Mouse (Mus musculus) frontal cortex, adult 2 months (tissue): ENCODE results near the gene Ythdc1. TPM values are rescaled to one million over a fixed set of nuclear protein-coding genes. Genes with fewer than 3 reads are reported as not detected.
"Not testable (repeated sequence)": the region's sequence is repeated elsewhere in the genome, so short reads cannot be mapped to it uniquely, and the experiment has no call there.

Source experiments
- DNase-seq, 2 experiments: peaks; one replicate each; pipeline ENCODE4 v3.0.0; 2022; ENCODE audit warnings: low spot score in 1 of 2; ENCODE audit errors: extremely low spot score in 1 of 2
- polyA plus RNA-seq: library from polyadenylated mRNA; depleted of rRNA; stranded (reverse); fragments of >200 nt; gene quantifications from 2 replicates; pipeline ENCODE4 v1.2.3, GENCODE M21; 2012; rRNA removed

Ythdc1 gene
- polyA plus RNA-seq, result 62.7 and 71.0 TPM in 2 replicates

GRCm38 (mm10) chr5:86803962-86804940 is at the start of gene Ythdc1:
TSS of gene Ythdc1 (plus strand) at chr5:86804221.
- DNase-seq, result peak; percentile 88 to 96

DNA sequence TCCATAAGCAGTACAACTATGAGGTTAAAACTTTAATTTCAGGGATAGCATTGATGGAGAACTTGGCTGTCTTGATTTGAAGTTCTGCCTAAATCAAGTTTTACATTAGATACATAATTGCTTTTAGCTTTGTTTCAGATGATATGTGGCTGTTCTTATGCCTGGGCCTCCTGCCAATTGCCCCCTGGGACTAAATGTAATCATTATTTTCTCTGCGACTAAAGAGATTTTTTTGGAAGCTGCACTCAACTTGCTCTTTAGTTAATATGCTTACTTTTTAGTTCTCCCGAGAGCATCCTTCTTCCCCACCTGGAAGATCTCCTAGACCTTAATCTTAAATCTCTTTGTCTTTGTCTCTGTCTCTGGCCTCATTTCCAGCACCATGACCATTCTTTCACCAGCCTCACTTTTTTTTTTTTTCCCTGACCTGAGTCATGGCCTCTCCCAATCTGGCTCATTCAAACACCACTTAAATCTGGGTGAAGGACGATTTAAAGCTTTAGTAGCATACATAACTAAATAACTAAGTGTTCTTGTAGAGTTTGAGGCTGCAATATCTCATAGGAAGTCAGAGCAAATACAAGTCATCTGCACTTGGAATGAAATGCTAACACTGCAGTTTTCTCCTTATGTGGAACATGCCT is 34.9 kb upstream of the Ythdc1 start:
- no peak for DNase-seq

DNA sequence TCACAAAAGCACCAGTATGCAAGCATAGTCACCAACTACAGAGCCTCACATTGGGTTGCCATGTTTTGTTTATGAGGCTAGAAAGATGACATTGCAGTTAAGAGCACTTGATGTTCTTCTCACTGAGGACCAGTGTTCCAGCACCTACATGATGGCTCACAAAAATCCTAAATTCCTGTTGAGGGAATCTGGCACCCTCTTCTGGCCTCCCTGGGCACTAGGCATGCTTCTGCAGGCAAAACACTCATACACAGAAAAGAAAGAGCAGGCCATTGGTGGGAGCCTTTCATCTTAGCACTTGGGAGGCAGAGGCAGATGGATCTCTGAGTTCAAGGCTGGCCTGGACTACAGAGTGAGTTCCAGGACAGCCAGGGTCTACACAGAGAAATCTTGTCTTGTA is 33.0 kb upstream of the Ythdc1 start:
- DNase-seq, result no peak

- DNase-seq, result no peak
These were observed 27.1 kb upstream of the Ythdc1 start for GRCm38 (mm10) chr5:86776941-86777340.

GRCm38 (mm10) chr5:86778471-86778870 is 25.6 kb upstream of the Ythdc1 start:
- DNase-seq, result no peak

DNA sequence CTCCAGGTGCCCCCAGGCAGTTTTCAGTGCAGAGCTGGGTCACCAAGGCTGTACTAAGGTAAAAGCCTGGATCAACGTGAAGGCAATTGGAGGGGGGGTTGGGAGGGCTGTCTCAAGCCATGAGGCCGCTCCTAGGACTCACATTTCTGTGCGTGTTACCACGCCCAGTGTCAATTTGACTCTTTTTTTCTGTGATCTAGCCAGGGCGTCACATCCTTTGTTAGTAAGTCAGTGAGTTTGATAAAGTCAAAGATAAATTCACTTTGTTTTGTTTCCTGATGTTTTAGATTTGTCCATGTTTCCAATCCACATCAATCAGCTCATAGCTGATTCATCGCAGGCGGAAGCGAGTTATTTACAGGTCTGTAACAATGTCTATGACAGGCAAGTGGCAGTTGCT is 21.0 kb upstream of the Ythdc1 start:
- DNase-seq, result no peak

- no peak for DNase-seq
These were observed 19.8 kb upstream of the Ythdc1 start for GRCm38 (mm10) chr5:86784205-86784604.

DNA sequence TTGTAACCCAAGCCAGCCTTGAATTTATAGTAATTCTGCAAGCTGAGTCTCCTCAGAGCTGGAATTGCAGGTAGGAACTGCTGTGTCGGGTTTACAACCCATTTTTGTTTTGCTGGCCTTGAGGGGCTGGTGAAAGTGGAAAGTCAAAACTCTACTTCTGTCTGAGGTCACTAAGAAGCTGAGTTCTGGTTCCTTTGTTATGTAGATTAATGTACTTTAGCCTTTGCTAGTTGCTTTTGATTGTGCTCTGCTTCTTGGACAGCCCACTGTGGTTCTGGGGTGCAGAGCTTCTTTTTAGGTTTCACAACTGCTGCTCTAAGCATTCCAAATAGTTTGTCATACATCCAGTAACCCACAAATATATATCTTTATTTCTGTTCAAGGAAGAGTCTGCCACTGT is 17.2 kb upstream of the Ythdc1 start:
- DNase-seq, result no peak

DNA sequence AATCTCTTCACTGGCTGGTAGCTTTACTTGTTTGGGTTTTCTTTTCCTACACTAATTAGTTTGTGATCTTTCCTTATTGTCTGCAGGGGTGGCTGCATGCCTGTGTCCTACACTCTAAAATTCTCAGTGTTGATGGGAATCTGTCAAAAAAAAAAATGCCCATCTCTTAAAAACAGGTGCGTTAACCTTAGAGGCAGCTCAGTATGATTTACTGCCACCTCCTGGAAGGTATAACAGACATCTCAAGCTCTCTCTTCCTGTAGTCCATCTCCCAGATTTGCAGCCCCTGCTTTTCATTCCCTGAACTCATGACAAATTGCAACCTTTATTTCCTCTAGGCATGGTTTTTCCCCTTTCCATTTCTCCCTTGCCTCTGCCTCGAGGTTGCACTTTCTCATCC is 14.1 kb upstream of the Ythdc1 start:
- no peak for DNase-seq

GRCm38 (mm10) chr5:86792249-86792648 is 11.8 kb upstream of the Ythdc1 start:
- DNase-seq, result no peak

DNA sequence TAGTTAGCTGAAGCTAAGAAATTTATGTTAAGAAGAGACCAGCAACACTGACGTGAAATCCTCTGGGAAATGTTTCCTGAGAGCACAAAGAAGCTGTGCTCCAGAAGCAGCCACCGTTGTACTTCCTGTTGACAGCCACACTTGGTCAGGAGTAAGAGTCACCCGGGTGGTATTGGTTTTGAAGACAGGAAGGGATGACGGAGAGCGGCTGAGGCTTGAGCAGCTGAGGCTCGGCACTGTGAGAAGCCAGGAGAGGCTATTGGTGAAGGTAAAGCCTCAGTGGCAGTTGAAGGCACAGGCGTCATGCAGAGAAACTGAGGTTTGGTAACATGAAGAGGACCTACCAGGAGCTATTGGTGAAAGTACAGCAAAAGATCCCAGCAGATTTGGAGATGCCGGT is 11.2 kb upstream of the Ythdc1 start:
- no peak for DNase-seq

GRCm38 (mm10) chr5:86816795-86817194 is 12.8 kb downstream of the Ythdc1 start:
- DNase-seq, result no peak

DNA sequence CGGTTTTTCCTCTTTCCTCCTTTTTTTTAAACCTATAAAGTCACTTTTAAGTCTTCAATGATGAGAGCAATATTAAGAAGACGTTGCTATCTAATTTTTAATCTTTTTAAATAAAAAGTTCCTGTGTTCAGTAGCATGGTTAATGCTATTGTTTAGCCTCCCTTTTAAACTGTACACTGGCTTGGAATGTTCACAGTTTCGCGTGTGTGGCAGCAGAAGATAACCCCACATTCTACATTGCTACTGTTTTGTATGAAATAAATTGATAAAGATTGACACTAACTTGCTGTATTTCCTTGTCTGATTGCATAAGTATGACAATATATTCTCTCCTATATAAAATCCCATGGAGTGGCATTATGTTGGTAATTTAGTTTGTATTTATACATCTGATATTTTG is 32.4 kb downstream of the Ythdc1 start:
- not testable (repeated sequence) for DNase-seq

DNA sequence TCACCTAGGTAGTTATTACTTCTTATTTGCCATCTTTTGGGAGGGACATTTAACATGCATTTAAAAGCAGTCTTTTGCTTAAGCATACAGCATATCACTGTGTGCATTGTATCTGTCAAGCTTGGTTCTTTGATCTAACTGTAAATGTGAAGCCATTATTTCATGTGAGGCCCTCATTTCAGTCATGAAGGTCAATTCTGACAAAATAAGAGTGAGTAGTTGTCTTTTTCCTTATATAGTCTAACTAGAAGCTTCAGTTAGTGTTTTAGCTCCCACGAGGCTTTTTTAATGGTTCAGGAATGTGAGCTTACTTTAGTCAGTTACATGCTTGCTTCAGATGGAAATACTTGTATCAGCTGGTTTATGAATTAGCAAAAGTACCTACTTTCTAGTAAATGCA is 34.1 kb downstream of the Ythdc1 start:
- no peak for DNase-seq

DNA sequence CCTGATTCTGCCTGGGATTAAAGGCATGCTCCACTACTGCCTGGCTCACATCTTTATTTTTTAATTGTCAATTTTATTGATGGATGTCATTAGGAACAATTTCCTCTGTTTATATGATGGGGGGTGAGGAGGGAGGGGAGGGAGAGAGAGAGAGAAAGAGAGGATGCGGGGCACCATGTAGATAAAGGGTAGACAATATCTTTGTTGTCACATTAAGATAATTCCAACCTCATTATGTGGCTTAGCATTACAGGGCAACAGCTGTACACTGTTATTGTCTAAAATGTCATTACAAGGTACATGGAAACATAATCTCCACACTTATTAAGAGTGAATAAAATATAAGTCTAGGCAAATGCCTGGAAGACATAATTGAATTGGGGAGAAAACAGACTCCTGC is 35.5 kb downstream of the Ythdc1 start:
- no peak for DNase-seq

- DNase-seq, result no peak
These were observed 36.2 kb downstream of the Ythdc1 start for GRCm38 (mm10) chr5:86840207-86840606.

DNA sequence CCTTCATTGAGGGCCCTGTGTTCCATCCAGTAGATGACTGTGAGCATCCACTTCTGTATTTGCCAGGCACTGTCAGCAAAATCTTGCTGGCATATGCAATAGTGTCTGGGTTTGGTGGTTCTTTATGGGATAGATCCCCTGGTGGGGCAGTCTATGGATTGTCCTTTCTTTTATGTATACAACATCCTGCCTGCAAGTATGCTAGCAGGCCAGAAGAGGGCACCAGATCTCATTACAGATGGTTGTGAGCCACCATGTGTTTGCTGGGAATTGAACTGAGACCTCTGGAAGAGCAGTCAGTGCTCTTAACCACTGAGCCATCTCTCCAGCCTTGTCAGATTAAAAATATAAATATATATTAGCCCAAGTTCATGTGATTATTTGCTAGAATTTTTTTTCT is 37.2 kb downstream of the Ythdc1 start:
- not testable (repeated sequence) for DNase-seq

DNA sequence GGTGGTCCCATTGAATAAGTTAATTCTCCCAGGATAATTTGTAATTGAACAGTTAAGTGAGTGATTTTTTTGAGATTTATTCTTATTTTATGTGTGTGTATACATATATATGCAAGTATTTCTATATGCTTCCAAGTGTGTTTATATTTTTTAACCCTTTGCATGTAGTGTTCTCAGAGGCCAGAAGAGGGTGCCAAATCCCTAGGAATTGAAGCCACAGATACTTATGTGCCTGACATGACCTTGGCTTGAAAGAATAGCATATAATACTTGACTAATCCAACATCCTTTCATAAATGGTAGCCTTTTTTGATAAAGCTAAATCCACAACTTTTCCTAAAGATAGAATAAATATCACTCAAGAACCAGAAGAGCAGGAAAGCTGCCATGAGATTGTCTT is 46.1 kb downstream of the Ythdc1 start:
- peak in 1 of 2 experiments; percentile 66 for DNase-seq

GRCm38 (mm10) chr5:86851658-86852057 is 47.6 kb downstream of the Ythdc1 start:
- DNase-seq, result no peak

DNA sequence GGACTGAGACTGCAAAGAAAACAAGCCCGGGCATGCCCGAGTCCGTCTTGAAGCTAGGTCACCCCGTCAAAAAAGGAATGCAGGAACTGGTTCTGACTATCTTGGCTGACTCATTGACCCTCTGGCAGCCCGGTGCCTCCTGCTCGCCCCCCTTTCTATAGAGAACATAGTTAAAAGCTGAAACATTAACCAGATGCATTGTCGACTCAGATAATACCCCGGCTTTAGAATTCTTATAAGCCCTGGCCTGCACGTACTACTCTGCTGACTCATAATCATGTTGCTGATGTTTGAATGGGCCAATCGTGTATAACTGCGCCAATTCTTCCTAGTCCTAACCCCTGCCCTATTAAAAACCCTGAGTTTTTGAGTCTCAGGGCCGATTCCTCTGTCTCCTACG is 52.5 kb downstream of the Ythdc1 start:
- not testable (repeated sequence) for DNase-seq

DNA sequence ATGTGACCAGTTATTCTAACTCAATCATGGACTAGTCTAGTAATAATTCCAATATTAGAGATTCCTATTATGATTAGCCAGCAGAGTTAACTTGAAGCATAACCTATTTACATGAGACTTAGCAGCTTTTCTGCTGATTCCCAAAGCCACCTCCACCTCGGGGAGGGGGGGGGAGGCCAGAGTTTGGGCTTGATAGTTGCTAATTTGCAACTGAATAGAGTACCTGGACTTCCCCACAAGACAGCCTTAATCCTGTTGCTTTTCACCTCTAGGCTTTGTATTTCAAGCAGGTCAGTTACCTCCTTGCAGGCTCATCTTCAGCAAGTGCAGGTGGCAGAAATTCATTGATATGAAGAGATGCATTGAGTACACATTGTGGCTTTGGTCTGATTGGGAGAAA is 53.7 kb downstream of the Ythdc1 start:
- no peak for DNase-seq

DNA sequence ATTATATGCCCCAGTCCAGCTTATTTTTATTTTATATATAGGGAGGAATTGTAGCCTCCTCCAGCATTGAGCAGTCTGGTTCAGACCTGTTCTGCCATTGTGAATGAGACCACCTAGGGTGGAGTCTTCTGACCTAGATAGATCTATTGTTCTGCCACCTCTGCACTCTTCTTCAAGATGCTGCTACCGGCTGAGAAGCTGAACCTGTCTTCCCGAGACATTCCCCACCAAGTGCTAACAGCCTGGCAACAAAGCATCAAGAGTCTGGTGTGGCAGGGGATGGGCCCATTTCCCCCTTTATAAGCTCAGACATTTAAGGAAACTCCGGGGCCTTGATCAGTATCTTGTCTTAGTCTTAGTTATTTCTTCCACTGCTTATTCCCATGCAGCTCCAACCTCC is 54.3 kb downstream of the Ythdc1 start:
- DNase-seq, result no peak
